Mouse (Mus musculus): ENCODE results near the gene Fmc1. TPM values are rescaled to one million over a fixed set of nuclear protein-coding genes. Genes with fewer than 3 reads are reported as not detected.
A peak's percentile ranks its signal among the peaks of the same experiment; 100 is the strongest.
"Not testable (repeated sequence)": the region's sequence is repeated elsewhere in the genome, so short reads cannot be mapped to it uniquely, and the experiment has no call there.

Gene Fmc1
- polyA plus RNA-seq, 1 experiment = 15.6 TPM

- Histone ChIP-seq H3K4me1 (ENCODE audit: control insufficient read depth, insufficient read depth, low read length) (peaks cover 8% of the 10 kb centered on the region), H3K4me3 (ENCODE audit: insufficient read depth, low read length) (peak overlapping the region; percentile 73)
- peak; percentile 91 for TF ChIP-seq CTCF (IDR thresholded peaks at IDR 0.05; ENCODE audit: borderline replicate concordance, insufficient read depth, low read length)
- TF ChIP-seq POLR2A (IDR thresholded peaks at IDR 0.05; ENCODE audit: low read depth, low read length) = peak; percentile 65
These were observed 1.5 kb downstream of the Fmc1 start for GRCm38 (mm10) chr6:38534640-38535365.

GRCm38 (mm10) chr6:38535366-38535690 is 2.0 kb downstream of the Fmc1 start:
- TF ChIP-seq POLR2A (IDR thresholded peaks at IDR 0.05; ENCODE audit: low read depth, low read length) (no peak), CTCF (IDR thresholded peaks at IDR 0.05; ENCODE audit: borderline replicate concordance, insufficient read depth, low read length) (no peak)
- no peak overlapping the region for H3K27ac ChIP-seq (ENCODE audit: insufficient read depth, low read length)
- H3K4me1 ChIP-seq (ENCODE audit: control insufficient read depth, insufficient read depth, low read length) = peaks cover 8% of the 10 kb centered on the region
- peak overlapping the region; percentile 73 for H3K4me3 ChIP-seq (ENCODE audit: insufficient read depth, low read length)

More at GRCm38 (mm10) chr6:38534640-38535365, 1.5 kb downstream of the Fmc1 start:
- H3K27ac ChIP-seq (ENCODE audit: insufficient read depth, low read length) = peak overlapping the region; percentile 54

GRCm38 (mm10) chr6:38535788-38536187 is 2.5 kb downstream of the Fmc1 start:
- Histone ChIP-seq H3K4me3 (ENCODE audit: insufficient read depth, low read length) (no peak overlapping the region), H3K27ac (ENCODE audit: insufficient read depth, low read length) (no peak overlapping the region), H3K4me1 (ENCODE audit: control insufficient read depth, insufficient read depth, low read length) (peaks cover 8% of the 10 kb centered on the region)
- TF ChIP-seq POLR2A (IDR thresholded peaks at IDR 0.05; ENCODE audit: low read depth, low read length) (no peak), CTCF (IDR thresholded peaks at IDR 0.05; ENCODE audit: borderline replicate concordance, insufficient read depth, low read length) (no peak)

- H3K4me3 ChIP-seq (ENCODE audit: insufficient read depth, low read length); H3K4me1 ChIP-seq (ENCODE audit: control insufficient read depth, insufficient read depth, low read length); H3K27ac ChIP-seq (ENCODE audit: insufficient read depth, low read length): not testable (repeated sequence)
These were observed 10.8 kb downstream of the Fmc1 start for GRCm38 (mm10) chr6:38544141-38544540.

GRCm38 (mm10) chr6:38547005-38547404 is 13.7 kb downstream of the Fmc1 start:
- H3K4me3 ChIP-seq (ENCODE audit: insufficient read depth, low read length); H3K4me1 ChIP-seq (ENCODE audit: control insufficient read depth, insufficient read depth, low read length); H3K27ac ChIP-seq (ENCODE audit: insufficient read depth, low read length): not testable (repeated sequence)

- Histone ChIP-seq H3K4me3 (ENCODE audit: insufficient read depth, low read length) (no peak overlapping the region), H3K27ac (ENCODE audit: insufficient read depth, low read length) (no peak overlapping the region), H3K4me1 (ENCODE audit: control insufficient read depth, insufficient read depth, low read length) (no peaks in the 10 kb centered on the region)
- TF ChIP-seq CTCF (IDR thresholded peaks at IDR 0.05; ENCODE audit: borderline replicate concordance, insufficient read depth, low read length) (no peak), POLR2A (IDR thresholded peaks at IDR 0.05; ENCODE audit: low read depth, low read length) (no peak)
These were observed 14.4 kb downstream of the Fmc1 start for GRCm38 (mm10) chr6:38547707-38548106.

DNA sequence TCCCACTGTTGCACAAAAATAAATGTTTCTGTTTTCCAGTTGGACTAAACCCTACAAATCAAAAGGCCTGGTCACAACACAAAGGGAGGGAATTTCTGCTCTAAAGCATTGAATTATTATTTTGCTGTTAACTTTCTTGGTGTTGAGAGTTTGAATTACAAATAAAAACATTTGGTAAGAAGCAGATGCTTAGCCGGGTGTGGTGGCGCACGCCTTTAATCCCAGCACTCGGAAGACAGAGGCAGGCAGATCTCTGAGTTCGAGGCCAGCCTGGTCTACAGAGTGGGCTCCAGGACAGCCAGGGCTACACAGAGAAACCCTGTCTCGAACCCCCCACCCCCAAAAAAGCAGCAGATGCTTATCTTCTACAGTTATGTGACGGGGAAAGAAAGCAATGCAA is 15.3 kb downstream of the Fmc1 start:
- not testable (repeated sequence) for H3K4me1 ChIP-seq (ENCODE audit: control insufficient read depth, insufficient read depth, low read length); H3K27ac ChIP-seq (ENCODE audit: insufficient read depth, low read length); H3K4me3 ChIP-seq (ENCODE audit: insufficient read depth, low read length)

DNA sequence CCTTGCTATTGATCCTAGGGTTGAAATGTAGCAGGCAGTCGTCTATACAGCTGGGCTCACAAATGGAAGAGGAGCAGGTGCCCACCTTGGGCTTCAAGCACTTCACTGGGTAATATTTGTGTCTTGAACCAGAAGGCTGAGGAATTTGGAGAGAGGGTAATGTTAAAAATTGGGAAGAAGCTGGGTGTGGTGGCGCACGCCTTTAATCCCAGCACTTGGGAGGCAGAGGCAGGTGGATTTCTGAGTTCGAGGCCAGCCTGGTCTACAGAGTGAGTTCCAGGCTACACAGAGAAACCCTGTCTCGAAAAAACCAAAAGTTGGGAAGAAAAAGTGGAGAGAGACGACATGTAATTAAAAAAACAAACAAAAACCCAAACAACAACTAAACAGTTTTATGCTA is 16.5 kb downstream of the Fmc1 start:
- Histone ChIP-seq H3K4me3 (ENCODE audit: insufficient read depth, low read length) (peak overlapping the region; percentile 21; the same call in 1 of the 2 replicates), H3K27ac (ENCODE audit: insufficient read depth, low read length) (peak overlapping the region; percentile 97)
- not testable (repeated sequence) for H3K4me1 ChIP-seq (ENCODE audit: control insufficient read depth, insufficient read depth, low read length)

DNA sequence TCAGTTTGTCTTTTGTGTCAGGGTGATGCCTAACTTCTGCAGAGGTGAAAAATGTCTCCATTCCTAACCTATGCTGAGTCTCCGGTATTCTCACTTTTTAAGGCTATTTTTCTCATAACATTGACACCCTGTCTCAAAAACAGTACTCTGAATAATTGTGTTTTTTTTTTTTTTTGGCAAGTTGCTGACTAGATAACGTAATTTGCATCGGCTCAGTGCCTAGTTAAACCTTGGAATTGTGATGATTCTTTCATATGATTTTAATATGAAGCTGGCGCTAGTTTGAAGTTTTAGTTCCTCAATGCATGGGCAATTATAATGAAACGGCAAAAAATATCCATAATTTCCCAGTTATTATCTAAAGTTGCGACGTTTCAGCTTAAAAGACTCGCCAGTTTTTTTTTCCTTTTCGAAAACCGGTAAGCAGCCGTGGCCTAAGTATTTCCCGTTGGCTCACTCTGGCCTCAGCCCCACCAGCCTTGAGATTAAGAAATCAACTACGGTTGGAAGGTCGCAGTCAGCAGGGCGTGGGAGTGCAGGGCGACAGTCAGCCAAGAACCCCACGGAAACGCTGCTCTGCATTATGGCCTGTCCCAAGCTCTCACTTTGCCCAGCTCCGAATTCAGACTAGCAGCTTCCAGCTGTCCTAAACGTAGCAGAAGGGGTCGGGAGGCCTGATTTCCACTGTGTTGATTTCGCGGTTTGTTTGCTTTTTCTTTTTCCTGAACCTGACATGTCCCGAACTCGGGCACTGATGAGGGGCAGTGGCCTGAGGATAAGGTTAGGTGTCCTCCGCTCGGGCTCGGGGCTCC is 17.2 kb downstream of the Fmc1 start:
- Histone ChIP-seq H3K4me3 (ENCODE audit: insufficient read depth, low read length) (peak overlapping the region; percentile 67), H3K27ac (ENCODE audit: insufficient read depth, low read length) (peak overlapping the region; percentile 97), H3K4me1 (ENCODE audit: control insufficient read depth, insufficient read depth, low read length) (no peaks in the 10 kb centered on the region)
- peak; percentile 60; the same call in 1 of the 2 replicates for TF ChIP-seq POLR2A (IDR thresholded peaks at IDR 0.05; ENCODE audit: low read depth, low read length)
- TF ChIP-seq CTCF (IDR thresholded peaks at IDR 0.05; ENCODE audit: borderline replicate concordance, insufficient read depth, low read length) = no peak

DNA sequence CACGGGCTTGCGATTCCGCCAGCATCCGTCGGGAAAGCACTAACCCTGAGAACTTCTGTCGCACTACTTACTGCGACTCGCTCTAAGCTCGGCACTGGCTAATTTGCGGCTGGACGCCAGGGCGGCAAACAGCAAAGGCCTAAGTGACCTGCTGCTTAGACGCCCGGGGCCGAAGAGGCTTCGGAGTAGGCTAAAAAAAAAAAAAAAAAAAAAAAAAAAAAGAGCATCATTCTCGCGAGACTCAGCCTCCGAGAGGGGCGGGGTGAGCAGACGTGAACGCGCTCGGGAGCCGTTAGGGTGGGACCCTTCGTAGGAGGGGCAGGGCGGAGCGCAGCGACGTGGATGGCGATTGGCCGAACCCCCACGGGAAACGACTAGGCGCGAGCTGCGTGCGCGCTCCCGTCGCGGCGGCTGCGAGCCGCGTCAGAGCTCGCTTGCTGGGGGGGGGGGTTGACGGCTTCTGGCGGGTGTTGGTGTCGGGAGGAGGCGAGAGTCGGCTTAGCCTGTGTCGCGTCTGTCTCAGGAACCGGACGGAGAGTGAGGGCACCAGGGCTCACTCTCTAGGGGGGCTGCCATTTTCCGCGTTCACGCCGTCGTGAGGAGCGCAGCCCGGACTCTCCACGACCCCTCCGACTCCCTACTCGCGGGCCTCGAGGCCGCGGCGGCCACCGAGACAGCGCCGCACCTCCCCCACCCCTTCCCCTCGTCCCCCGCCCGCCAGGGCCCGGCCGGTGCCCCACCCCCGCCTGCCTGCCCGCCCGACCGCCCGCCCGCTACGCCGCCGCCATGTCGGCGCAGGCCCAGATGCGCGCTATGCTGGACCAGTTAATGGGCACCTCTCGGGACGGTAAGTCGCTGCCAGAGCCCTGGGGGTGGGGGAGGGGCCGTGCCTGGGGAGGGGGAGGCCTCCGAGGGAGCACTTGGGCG is 18.0 kb downstream of the Fmc1 start, which contains the start of gene Luc7l2:
Gene Luc7l2 (plus strand): TSS at position 273 of the 927 bp plus-strand sequence.
- H3K4me1 ChIP-seq (ENCODE audit: control insufficient read depth, insufficient read depth, low read length) = no peaks in the 10 kb centered on the region
- H3K4me3 ChIP-seq (ENCODE audit: insufficient read depth, low read length) = peak within 1 kb of the TSS; percentile 71
- TF ChIP-seq POLR2A (IDR thresholded peaks at IDR 0.05; ENCODE audit: low read depth, low read length) (peak; percentile 94), CTCF (IDR thresholded peaks at IDR 0.05; ENCODE audit: borderline replicate concordance, insufficient read depth, low read length) (no peak)
- peak within 1 kb of the TSS; percentile 99 for H3K27ac ChIP-seq (ENCODE audit: insufficient read depth, low read length)
